Mouse (Mus musculus): ENCODE data around the gene Lhpp.
"Not testable (repeated sequence)": the region's sequence is repeated elsewhere in the genome, so short reads cannot be mapped to it uniquely, and the experiment has no call there.

The Lhpp gene

DNA sequence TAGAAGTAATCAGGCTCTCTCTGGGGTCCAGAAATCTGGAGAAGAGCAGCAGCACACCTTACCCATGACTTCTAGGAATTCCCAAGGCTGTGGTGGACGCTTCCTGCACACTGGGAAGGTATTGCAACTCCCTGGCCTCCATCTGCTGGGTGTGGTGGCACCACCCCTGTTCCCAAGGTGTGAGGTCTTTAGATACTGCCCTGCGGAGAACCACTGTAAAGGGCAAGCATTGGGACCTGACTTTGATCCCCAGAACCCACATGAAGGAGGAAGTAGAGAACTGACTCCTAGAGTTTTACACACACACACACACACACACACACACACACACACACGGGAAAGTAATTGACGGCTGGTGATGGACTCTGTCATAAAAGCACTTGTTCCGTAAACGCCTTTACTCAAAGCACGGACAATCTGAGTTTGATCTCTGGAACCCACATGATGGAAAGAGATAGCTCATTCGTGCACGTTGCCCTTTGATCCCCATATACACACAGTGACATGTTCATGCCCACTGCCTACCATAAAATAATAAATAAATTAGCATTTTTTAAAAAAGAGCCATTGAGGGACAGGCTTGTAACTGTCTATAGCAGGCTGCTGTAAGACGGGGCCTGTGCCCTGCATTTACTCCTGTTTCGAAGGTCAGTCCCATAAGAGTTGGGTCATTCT is 34.3 kb downstream of the Lhpp start:
- DNase-seq (ENCODE audit: extremely low read depth, low read depth): no peak

DNA sequence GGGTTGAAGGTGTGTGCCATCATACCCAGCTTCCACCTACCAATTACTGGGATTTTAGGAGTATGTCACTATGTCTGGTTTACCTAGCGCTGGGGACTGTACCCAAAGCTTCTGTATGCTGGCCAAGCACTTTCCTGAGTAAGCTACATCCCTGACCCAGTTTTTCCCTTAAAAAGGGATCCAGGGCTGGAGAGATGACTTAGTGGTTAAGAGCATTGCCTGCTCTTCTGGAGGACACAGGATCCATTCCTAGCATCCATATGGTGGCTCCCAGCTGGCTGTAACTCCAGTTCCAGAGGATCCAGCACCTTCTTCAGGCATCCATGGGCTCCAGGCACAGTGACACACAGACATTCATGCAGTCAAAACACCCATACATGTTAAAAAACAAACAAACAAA is 36.1 kb downstream of the Lhpp start:
- no peak for DNase-seq (ENCODE audit: extremely low read depth, low read depth)

DNA sequence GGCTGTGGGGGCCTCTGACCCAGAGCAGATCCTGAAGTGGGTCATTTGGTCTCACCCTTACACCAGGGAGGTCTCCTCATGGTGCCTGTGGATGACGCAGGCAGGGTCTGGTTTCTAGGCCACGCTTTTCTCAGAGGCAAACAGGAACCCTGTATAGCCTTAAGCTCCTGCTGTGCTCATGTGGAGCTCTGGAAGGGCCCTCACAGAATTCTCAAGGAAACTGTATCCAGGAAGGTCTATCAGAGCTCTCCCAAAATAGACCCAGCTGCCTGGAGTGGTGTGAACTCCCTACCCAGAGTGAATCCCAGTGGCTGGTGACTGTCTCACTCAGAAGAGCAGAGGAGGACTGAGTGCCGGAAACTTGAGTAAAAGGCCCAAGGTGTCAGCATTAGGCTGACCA is 44.0 kb downstream of the Lhpp start:
- DNase-seq (ENCODE audit: extremely low read depth, low read depth): no peak

DNA sequence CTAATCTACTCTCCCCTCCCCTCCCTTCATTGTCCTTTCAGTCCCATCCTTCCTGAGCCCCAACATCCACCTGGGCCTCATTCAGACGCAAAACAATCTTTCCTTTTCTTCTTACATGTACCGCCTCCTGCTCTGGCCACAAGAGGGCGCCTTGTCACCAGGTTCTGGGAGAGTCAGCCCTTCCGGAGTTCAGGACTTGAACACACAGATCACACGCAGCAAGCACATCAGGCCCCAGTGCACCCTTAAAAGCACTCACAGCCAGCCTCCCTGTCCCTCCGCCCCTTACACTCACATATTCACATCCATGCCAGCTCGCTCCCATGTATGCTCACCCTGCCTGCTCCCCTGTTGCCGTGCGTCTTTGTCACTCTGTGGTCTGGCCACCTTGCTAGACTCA is 45.6 kb downstream of the Lhpp start:
- DNase-seq (ENCODE audit: extremely low read depth, low read depth): peak; percentile 77

DNA sequence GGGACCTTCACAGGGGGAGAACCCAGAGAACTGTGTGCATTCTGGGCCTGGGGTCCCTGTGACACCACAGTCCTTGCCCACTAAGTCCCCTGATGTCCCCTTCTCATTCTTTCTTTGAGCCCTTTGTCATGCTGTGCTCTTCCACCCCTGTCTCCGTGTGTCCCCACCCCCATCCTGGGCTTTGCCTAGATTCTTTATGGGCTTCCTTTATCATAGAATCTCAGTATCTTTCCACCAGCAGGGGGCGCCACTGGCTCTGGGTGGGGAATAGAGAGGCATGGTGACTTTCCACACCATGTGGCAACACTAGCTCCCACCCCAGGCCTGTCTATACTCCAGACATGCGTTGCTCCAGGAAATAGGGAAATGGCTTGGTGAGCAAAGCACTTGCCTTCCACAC is 46.1 kb downstream of the Lhpp start:
- DNase-seq (ENCODE audit: extremely low read depth, low read depth): peak; percentile 55

DNA sequence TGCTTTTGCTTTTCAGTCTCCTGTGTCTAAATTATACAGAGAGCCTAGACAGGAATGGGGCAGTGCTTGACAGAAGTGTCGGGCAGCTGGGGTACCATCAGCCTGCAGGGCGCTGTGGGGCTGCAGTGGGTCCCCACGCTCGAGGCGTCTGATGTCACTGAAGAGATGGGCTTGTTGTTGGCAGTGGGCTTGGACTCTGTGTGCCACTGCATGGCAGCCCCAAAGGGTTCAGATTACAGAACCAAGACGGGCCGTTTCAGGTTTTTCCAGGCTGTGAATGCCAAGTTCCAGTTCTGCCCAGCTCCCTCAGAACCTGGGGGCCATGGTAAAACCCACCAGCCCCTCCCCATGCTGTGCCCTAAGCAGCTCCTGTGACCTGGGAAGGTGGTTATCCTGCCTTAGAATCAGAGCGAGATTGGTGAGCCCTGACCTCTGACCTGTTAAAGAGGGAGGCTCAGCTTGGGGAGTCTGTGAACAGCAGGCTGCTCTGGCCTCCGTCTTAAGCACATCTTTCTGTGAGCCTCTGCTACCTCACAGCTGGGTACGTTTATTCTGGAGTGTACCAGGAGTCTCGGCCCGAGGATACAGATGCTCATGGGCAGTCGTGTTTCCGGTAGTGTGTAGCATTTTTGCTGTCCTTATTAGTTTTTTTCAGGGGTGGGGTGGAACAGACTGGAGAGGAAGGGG is 47.1 kb downstream of the Lhpp start:
- no peak for DNase-seq (ENCODE audit: extremely low read depth, low read depth)

DNA sequence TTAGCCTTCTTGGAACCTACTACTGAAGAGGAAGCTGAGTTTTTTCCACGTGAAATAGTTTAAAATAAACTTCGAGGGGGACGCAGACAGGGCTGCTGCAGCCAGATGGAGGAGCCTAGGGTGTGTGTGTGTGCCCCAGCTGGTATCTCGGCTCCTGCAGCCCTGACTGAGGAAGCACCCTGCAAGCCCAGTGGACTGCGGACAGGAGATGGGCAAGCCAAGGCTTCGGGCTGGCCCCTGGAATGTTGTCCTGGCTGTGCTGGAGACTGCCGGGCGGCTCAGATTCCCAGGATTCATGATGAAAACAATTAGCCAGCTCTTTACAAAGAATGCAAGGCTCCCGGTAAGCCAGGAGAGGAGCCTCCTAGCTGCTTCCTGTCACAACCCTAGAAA is 47.6 kb downstream of the Lhpp start:
- DNase-seq (ENCODE audit: extremely low read depth, low read depth): no peak

DNA sequence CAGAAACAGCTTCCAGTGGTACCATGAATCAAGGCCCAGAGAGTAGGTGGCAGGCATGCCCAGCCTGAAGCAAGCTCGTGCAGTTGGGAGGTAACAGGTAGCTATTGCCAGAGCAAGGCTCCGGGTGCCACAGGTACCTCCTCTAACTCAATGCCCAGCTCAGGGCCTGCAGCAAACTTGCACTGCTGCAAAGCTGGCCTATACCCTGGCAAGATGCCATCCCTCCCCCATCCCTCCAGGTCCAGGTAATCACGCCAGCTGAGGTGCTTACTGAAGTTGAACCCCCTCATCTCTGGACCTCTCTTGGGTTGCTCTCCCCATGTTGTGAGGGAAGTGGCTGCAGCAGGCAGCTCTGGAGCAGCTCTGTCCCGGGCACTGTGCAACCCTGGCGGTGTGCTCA is 48.2 kb downstream of the Lhpp start:
- DNase-seq (ENCODE audit: extremely low read depth, low read depth): no peak

DNA sequence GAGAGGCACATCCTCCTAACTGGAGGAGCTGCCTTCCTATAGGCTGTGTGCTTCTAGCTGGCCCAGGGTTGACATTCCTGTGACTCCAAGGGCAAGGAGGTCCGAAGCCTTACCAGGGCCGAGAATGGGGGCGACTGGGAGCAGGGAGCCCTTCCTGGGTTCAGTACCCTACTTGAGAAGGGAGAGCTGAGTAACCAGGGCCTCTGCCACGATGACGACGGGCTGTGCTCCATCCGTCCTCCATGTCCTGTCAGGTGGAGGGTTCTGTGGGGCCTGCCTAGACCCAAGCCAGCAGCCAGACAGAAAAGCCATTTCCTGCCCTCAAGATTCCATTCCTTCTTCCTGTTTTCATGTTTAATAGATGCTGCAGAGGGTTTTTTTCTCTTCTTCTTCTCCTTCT is 49.2 kb downstream of the Lhpp start:
- no peak for DNase-seq (ENCODE audit: extremely low read depth, low read depth)

DNA sequence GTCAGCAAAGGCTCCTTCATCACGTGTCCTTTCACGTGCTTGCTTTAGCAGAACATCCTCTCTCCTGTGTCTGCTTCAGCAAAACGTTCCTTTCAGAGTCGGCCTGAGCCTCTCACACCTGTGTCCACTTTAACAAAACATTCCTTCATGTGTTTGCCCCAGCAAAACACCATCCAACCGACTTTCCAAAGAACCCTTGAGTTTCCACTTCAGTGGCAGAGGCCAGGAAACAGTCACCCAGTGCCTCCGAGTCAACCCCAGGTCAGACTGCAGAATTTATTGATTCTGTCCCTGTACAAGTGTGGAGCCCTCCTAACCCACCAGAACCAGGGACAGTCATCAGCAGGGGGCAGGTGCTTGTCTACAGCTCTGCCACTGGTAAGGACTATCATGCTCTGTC is 52.4 kb downstream of the Lhpp start:
- not testable (repeated sequence) for DNase-seq (ENCODE audit: extremely low read depth, low read depth)

DNA sequence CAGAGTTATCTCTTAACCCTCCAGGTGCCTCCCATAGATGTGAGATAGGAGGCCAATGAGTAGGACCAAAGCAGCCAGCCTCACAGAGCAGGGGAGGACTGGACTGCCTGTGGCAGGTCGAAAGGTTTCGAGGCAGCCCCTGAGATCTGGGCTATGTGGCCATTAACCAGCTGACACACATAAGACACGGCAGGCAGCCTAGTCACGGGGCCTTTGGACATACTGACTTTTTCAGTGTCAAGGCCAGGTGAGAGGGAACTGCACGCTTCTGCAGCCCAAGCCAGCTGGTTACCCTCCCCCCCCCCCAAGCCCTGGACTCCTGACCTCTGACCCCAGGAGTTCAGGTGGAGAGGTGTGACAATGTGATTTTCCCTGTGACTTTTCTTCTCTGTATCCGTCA is 54.4 kb downstream of the Lhpp start:
- DNase-seq (ENCODE audit: extremely low read depth, low read depth): no peak

DNA sequence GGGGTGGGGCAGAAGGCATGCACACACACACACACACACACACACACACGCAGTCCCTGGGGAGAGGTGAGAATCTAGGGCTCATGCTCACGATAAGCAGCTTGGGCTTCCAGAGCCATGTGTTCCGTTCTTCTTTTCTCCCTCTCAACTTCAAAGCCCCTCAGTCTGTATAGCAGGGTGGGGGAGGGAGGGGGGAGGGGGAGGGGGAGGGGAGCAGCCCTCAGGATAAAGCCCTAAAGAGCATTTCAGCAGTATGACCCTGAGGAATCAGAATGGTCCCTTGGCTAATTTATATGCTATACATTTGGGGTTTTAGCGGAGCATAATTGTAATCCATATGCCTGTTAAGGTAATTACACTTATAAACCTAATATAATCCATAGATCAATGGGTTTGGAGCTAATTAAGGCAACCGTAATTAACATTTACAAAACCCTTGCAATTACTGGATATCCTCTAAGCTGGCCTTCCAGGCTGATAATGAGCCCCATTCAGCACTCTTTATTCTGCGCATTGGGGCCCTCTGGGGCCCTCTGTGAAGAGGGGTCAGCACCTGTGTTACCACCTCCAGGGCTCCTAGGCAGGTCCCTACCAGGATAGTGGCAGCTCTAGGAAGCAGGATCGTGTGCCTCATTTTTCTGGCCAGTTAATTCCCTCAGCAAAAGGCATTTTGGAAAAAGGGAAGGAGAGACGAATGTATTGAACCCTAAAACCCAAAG is 55.4 kb downstream of the Lhpp start:
- no peak for DNase-seq (ENCODE audit: extremely low read depth, low read depth)

DNA sequence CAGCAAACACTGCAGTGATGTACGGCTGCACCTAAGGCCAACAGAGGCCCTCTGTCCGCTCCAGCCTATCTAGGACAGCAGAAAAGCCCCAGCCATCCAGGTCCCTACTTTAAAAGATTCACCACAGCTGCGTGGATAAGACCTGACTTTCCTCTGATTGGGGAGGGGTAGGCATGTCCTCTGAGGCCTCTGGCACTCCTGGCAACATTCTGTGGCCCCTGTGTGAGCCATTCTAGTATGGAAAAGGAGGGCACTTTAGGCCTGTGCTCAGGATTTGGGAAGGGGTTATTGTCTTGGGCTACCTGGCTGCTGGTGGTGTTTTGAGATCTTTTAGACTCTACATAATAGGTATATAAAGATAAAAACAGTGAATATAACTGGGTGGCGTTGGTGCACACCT is 56.1 kb downstream of the Lhpp start:
- no peak for DNase-seq (ENCODE audit: extremely low read depth, low read depth)

DNA sequence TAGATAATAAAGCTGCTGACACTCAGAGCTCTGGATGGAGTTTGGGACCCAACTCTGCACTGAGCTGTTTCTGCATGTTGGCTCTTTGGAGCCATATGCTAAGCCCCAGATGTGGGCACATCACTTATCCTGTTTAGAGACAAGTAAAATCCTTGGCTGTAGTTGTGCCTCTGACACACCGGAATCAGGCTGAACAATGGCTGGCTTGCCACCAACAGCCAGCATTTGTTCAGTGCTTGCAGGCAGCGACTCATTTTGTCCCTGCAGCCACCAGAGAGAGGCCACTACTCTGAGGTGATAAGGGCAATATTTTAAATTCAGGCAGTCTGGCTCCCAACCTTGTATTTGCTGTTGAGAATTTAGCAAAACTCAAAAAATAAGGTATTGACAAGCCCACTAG is 58.2 kb downstream of the Lhpp start:
- DNase-seq (ENCODE audit: extremely low read depth, low read depth): no peak

DNA sequence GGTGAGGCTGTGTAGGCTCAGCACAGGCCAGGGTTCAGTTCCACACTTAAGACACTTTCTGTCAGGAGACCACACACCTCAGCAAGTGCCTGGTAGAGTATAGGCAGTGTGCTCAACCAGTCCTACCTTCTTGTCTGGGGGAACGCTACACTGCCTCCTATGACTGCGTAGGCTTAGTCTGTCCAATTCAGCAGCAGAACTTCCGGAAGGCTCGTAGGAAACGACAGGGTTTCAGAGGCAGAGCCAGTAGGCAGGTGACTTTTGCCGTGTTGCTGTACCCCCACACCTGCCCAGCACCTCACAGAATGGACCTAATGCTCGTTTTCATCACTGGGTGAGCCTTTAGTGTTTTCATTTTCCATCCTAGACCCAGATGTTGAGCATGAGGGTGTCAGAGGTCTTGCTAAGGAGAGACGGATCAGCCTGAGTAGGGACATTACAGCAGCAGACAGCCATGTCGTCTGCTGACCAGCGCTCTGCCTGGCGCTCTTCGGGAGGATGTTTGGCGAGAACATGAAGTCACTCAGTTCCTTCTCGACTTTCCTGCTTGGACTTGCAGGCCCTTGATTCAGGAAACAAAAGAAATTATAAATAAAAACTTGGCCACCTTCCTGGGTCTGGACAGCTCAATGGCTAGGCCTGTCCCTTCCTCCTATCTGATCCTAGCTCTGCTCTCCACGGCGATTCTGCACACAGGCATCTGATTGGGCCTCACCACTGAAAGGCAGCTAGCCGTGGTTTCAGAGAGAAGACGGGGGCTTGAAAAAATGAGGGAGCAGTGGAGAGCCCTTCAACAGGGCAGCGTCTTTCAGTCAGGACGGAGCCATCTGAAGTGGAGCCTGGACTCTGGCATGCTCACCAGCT is 59.8 kb downstream of the Lhpp start:
- no peak for DNase-seq (ENCODE audit: extremely low read depth, low read depth)

DNA sequence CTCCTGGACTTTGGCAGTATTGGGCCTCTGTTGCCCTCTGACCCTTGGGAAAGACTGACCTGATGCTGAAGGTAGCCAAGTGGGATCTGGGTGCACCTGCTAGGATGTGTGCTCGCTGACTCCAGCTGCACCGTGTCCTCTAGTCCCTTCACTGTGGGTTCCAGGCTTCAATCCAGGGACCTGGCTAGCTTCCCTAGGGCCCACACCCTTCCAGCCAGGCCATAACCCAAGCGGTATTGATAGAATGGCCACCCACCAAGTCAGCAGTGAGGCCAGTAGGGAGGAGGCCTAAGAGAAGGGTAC is 60.4 kb downstream of the Lhpp start:
- no peak for DNase-seq (ENCODE audit: extremely low read depth, low read depth)

DNA sequence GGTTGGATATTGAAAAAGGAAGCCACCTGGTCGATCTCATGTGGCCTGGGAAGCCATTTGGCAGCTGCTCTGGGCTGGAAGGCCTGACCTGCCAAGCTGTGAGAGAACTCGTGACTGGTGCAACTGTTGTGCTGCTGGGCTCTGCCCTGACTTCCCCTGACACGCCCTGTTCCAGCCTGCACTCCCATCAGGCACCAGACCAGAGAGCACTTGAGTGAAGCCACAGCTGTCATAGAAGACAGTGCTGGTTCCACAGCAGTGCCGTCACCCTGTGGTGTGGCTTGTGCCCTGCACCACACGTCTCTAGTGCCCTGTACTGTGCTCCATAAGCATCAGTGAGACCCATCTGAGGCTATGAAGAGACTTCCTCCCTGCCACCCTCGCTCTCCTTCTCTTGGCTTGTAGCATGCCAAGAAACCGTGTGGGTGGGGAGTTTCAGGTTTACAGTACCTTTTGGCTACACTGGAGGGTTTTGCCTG is 62.1 kb downstream of the Lhpp start:
- no peak for DNase-seq (ENCODE audit: extremely low read depth, low read depth)

DNA sequence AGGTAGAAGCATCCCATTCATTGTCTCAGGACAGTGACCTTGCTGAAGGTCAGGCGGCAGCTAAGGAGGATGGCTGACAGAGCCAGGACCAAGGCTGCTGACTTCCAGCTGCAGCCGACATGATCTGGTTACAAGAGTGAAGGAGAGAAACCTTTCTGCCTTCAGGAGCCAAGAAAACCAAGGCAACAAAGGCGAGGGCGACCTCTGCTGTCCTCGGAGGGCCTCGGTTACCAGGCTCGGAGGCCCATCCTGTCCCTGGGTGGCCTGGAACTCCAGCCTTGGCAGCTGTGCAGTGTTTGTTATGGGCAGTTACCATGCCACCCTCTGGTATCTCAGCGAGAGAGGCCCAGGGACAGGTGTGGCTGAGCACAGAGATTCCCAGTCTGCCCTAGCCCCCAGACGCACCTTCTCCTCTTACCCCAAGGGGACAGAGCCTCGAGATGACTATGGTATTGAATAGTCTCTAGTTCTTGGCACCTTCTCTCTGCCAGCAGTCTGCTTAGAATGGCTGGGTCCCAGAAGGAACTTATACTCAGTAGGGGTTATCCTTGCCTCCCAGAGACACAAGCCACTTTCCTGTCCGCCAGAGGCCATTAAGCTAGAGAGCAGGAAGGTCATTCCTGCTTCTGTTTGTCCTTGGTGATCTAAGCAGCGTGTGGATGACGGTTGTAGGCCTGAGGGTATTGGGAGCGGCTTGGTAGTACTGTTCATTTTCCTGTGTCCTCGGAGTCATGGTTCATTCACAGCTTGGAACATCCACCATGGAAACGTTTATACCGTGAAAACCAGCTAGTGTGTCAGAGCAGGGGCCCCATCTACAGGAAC is 63.7 kb downstream of the Lhpp start:
- DNase-seq (ENCODE audit: extremely low read depth, low read depth): no peak

DNA sequence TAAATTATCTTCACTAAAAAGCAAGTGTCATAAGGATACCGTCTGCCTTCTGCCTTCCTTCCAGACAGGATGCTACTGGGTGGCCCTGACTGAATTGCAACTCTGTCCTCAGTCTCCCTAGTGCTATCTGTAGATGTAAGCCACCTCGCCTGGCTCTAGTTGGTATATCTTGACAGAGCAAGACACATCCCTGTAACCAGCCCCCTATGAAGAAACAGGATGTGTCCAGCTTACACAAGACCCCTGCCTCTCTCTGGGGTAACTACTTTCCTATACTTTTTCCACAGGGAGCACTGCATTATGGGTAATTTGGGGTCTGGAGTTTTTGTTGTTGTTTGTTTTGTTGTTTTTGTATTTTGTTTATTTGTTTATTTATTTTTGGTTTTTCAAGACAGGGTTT is 65.5 kb downstream of the Lhpp start:
- DNase-seq (ENCODE audit: extremely low read depth, low read depth): no peak

DNA sequence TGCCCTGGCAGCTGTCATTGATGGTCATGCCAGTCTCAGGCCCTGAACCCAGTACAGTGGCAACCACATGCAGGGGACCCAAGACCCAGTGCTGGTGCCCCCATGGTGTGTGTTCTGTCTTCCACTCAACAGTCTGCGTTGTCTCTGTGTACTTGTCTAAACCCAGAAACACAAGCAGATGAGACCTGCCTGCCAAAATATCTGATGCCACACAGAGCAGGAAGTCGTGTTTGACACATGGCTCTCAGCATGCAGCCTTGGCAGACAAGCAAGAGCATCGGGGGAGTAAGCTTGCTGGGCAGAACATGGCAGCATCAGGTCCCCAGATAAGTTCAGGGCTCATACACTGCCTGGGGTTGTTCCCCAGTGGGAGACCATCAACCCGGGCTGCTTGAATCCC is 68.7 kb downstream of the Lhpp start:
- DNase-seq (ENCODE audit: extremely low read depth, low read depth): no peak

DNA sequence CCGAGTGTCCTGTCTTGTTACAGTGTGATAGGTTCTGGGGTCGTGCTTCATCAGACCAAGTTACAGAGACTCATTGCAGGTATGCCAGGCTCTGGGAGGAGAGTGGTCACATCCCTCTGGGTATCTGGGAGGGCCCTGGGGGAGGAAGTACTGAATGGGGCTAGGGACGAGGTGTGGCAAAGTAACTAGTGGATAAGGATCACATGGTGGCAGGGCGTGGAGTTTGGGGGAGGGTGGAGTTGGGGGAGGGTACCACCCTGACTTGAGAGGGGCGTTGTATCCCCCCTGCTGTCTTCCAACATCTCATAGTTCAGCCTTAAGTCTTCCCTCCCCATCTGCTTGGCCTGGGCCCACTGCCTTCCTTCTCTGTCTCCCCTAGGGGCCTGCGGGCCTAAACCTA is 69.1 kb downstream of the Lhpp start:
- no peak for DNase-seq (ENCODE audit: extremely low read depth, low read depth)
